Mouse (Mus musculus) lung, embryonic 15.5 days (tissue): ENCODE results near the gene Pnpo. TPM values are rescaled to one million over a fixed set of nuclear protein-coding genes. Genes with fewer than 3 reads are reported as not detected.

Source experiments
- ATAC-seq: fragments of 200-750 bp; cut with Nextera tagmentation; 2 replicates; pipeline ENCODE4 v1.8.0; 2017; ENCODE audit warnings: moderate number of reproducible peaks, borderline replicate concordance; ENCODE audit not compliant: low FRiP score, low TSS enrichment; ENCODE audit errors: extremely low read depth
- H3K27ac ChIP-seq: fragments of 300-500 bp; sonication (generic); 2 replicates; pipeline ENCODE4 v1.5.1; 2015; ENCODE audit warnings: moderate library complexity, mild to moderate bottlenecking, inconsistent platforms
- H3K27me3 ChIP-seq: fragments of 300-500 bp; sonication (generic); 2 replicates; pipeline ENCODE4 v1.6.1; 2015; ENCODE audit warnings: inconsistent platforms
- H3K36me3 ChIP-seq: fragments of 300-500 bp; sonication (generic); 2 replicates; pipeline ENCODE4 v1.6.1; 2015; ENCODE audit warnings: inconsistent platforms
- H3K4me1 ChIP-seq: fragments of 300-500 bp; sonication (generic); 2 replicates; pipeline ENCODE4 v1.6.1; 2015; ENCODE audit warnings: inconsistent platforms
- H3K4me2 ChIP-seq: fragments of 300-500 bp; sonication (generic); 2 replicates; pipeline ENCODE4 v1.6.1; 2015; ENCODE audit warnings: inconsistent platforms, mild to moderate bottlenecking, moderate library complexity
- H3K4me3 ChIP-seq: fragments of 300-500 bp; sonication (generic); 2 replicates; pipeline ENCODE4 v1.5.1; 2015; ENCODE audit warnings: mild to moderate bottlenecking, inconsistent platforms
- H3K9ac ChIP-seq: fragments of 300-500 bp; sonication (generic); 2 replicates; pipeline ENCODE4 v1.6.1; 2015; ENCODE audit warnings: inconsistent platforms
- H3K9me3 ChIP-seq: fragments of 300-500 bp; sonication (generic); 2 replicates; pipeline ENCODE4 v1.6.1; 2016; ENCODE audit warnings: inconsistent platforms
- WGBS: fragments of 180-500 bp; shearing (Covaris S2); methylation state at CpG from one replicate; pipeline ENCODE4 v1.1.7; 2015; 5-methylcytosine and 5-hydroxymethylcytosine counted together
- polyA plus RNA-seq: library from polyadenylated mRNA; unstranded; fragments of >200 nt; fragmentation: Nextera tagmentation; extraction: Ambion mirVana; gene quantifications from 2 replicates; pipeline ENCODE4 v1.2.1, GENCODE M21; 2015

Pnpo gene
- polyA plus RNA-seq, 1 experiment from 2014 or later: 30.4 TPM

- Histone ChIP-seq H3K9ac (peak overlapping the region; percentile 83), H3K4me2 (peak overlapping the region; percentile 85), H3K9me3 (no peaks in the 10 kb centered on the region), H3K27me3 (no peaks in the 10 kb centered on the region), H3K4me3 (peak overlapping the region; percentile 84), H3K27ac (peak overlapping the region; percentile 88), H3K4me1 (peaks cover 23% of the 10 kb centered on the region), H3K36me3 (no peaks in the 10 kb centered on the region)
- 15% methylated on average over 17 of the region's 17 CpGs for WGBS
- ATAC-seq: no peak
Measured at GRCm38 (mm10) chr11:96978401-96979246, 34.8 kb upstream of the Pnpo start.

GRCm38 (mm10) chr11:96977606-96978400 lies 34.0 kb upstream of the Pnpo start:
- peak; percentile 96 for ATAC-seq
- peak overlapping the region; percentile 95 for H3K27ac ChIP-seq
- no peaks in the 10 kb centered on the region for H3K27me3 ChIP-seq
- peak overlapping the region; percentile 95 for H3K9ac ChIP-seq
- peak overlapping the region; percentile 84 for H3K4me3 ChIP-seq
- peaks cover 27% of the 10 kb centered on the region for H3K4me1 ChIP-seq
- WGBS: under 1% methylated on average over 45 of the region's 45 CpGs
- H3K36me3 ChIP-seq: no peaks in the 10 kb centered on the region
- no peaks in the 10 kb centered on the region for H3K9me3 ChIP-seq
- H3K4me2 ChIP-seq: peak overlapping the region; percentile 85

- under 1% methylated on average over 50 of the region's 50 CpGs for WGBS
- H3K4me3 ChIP-seq: peak overlapping the region; percentile 84
- H3K9ac ChIP-seq: peak overlapping the region; percentile 95
- peaks cover 27% of the 10 kb centered on the region for H3K4me1 ChIP-seq
- H3K27me3 ChIP-seq: no peaks in the 10 kb centered on the region
- peak overlapping the region; percentile 62 for H3K4me2 ChIP-seq
- no peaks in the 10 kb centered on the region for H3K36me3 ChIP-seq
- no peaks in the 10 kb centered on the region for H3K9me3 ChIP-seq
- peak; percentile 73 for ATAC-seq
- peak overlapping the region; percentile 95 for H3K27ac ChIP-seq
Measured at GRCm38 (mm10) chr11:96976911-96977591, 33.3 kb upstream of the Pnpo start.

- Histone ChIP-seq H3K4me2 (peak overlapping the region; percentile 62), H3K9me3 (no peaks in the 10 kb centered on the region), H3K4me3 (peak overlapping the region; percentile 84), H3K27ac (peak overlapping the region; percentile 95), H3K36me3 (no peaks in the 10 kb centered on the region), H3K9ac (peak overlapping the region; percentile 95), H3K27me3 (no peaks in the 10 kb centered on the region), H3K4me1 (peaks cover 29% of the 10 kb centered on the region)
- no peak for ATAC-seq
- 34% methylated on average over 3 of the region's 3 CpGs for WGBS
Measured at GRCm38 (mm10) chr11:96976379-96976687, 32.5 kb upstream of the Pnpo start.

- Histone ChIP-seq H3K9me3 (no peaks in the 10 kb centered on the region), H3K36me3 (no peaks in the 10 kb centered on the region), H3K27me3 (no peaks in the 10 kb centered on the region), H3K4me1 (peaks cover 35% of the 10 kb centered on the region), H3K9ac (peak overlapping the region; percentile 95; the same call in 1 of the 2 replicates), H3K27ac (peak overlapping the region; percentile 95; the same call in 1 of the 2 replicates), H3K4me2 (peak overlapping the region; percentile 62), H3K4me3 (peak overlapping the region; percentile 84; the same call in 1 of the 2 replicates)
- 73% methylated on average over 10 of the region's 10 CpGs for WGBS
- ATAC-seq: no peak
Measured at GRCm38 (mm10) chr11:96975511-96976378, 32.0 kb upstream of the Pnpo start.

- no peak overlapping the region for H3K9ac ChIP-seq
- ATAC-seq: no peak
- no peaks in the 10 kb centered on the region for H3K9me3 ChIP-seq
- no peaks in the 10 kb centered on the region for H3K27me3 ChIP-seq
- H3K36me3 ChIP-seq: no peaks in the 10 kb centered on the region
- H3K4me1 ChIP-seq: peaks cover 44% of the 10 kb centered on the region
- WGBS: 71% methylated on average over 5 of the region's 5 CpGs
- no peak overlapping the region for H3K27ac ChIP-seq
- H3K4me3 ChIP-seq: no peak overlapping the region
- no peak overlapping the region for H3K4me2 ChIP-seq
Measured at GRCm38 (mm10) chr11:96974813-96975212, 31.0 kb upstream of the Pnpo start.

- no peaks in the 10 kb centered on the region for H3K27me3 ChIP-seq
- 91% methylated on average over 5 of the region's 5 CpGs for WGBS
- H3K4me2 ChIP-seq: no peak overlapping the region
- peaks cover 53% of the 10 kb centered on the region for H3K4me1 ChIP-seq
- H3K9ac ChIP-seq: no peak overlapping the region
- no peaks in the 10 kb centered on the region for H3K36me3 ChIP-seq
- ATAC-seq: no peak
- H3K27ac ChIP-seq: no peak overlapping the region
- H3K4me3 ChIP-seq: no peak overlapping the region
- no peaks in the 10 kb centered on the region for H3K9me3 ChIP-seq
Measured at GRCm38 (mm10) chr11:96973426-96973964, 29.7 kb upstream of the Pnpo start.

GRCm38 (mm10) chr11:96972906-96973305 lies 29.1 kb upstream of the Pnpo start:
- Histone ChIP-seq H3K4me3 (no peak overlapping the region), H3K9ac (no peak overlapping the region), H3K9me3 (no peaks in the 10 kb centered on the region), H3K27me3 (no peaks in the 10 kb centered on the region), H3K4me1 (peaks cover 54% of the 10 kb centered on the region), H3K36me3 (no peaks in the 10 kb centered on the region), H3K4me2 (no peak overlapping the region), H3K27ac (no peak overlapping the region)
- WGBS: 85% methylated on average over 5 of the region's 5 CpGs
- ATAC-seq: no peak

DNA sequence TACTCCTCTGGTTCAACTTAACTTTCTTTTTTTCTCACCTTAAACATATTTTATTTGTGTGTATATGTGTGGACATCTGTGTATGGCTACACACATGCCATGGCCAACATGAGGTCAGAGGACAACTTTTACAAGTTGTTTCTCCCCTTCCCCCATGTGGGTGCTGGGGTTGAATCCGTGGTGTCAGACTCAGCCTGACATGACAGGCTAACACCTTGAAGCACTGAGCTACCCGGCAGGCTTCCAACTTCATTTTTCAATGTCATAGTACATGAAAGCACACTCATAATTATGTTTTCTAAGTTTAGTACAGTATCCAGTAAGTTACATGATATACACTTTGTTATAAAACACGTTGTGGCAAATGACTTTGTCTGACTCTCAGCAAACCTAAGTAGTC lies 26.6 kb upstream of the Pnpo start:
- H3K9me3 ChIP-seq: no peaks in the 10 kb centered on the region
- H3K36me3 ChIP-seq: no peaks in the 10 kb centered on the region
- H3K4me1 ChIP-seq: peaks cover 57% of the 10 kb centered on the region
- H3K9ac ChIP-seq: no peak overlapping the region
- H3K27ac ChIP-seq: peak overlapping the region; percentile 91
- no peaks in the 10 kb centered on the region for H3K27me3 ChIP-seq
- no peak overlapping the region for H3K4me3 ChIP-seq
- 33% methylated on average over 3 of the region's 3 CpGs for WGBS
- H3K4me2 ChIP-seq: no peak overlapping the region; the same call in 1 of the 2 replicates
- ATAC-seq: no peak

- peak overlapping the region; percentile 91 for H3K27ac ChIP-seq
- peak overlapping the region; percentile 7; the same call in 1 of the 2 replicates for H3K4me2 ChIP-seq
- H3K4me1 ChIP-seq: peaks cover 55% of the 10 kb centered on the region
- no peaks in the 10 kb centered on the region for H3K36me3 ChIP-seq
- peak; percentile 50; the same call in 1 of the 2 replicates for ATAC-seq
- H3K9me3 ChIP-seq: no peaks in the 10 kb centered on the region
- peak overlapping the region; percentile 23; the same call in 1 of the 2 replicates for H3K9ac ChIP-seq
- no peak overlapping the region for H3K4me3 ChIP-seq
- 23% methylated on average over 1 of the region's 1 CpGs for WGBS
- no peaks in the 10 kb centered on the region for H3K27me3 ChIP-seq
Measured at GRCm38 (mm10) chr11:96969746-96970145, 26.0 kb upstream of the Pnpo start.
